Mouse (Mus musculus) kidney, embryonic 15.5 days (tissue): ENCODE results near the gene Tm9sf3. TPM values are rescaled to one million over a fixed set of nuclear protein-coding genes. Genes with fewer than 3 reads are reported as not detected.
"Not testable (repeated sequence)": the region's sequence is repeated elsewhere in the genome, so short reads cannot be mapped to it uniquely, and the experiment has no call there.

Experiments used
- ATAC-seq: fragments of 200-750 bp; cut with Nextera tagmentation; replicated peaks from 2 replicates; pipeline ENCODE4 v1.8.0; 2017; ENCODE audit warnings: moderate TSS enrichment; ENCODE audit not compliant: low FRiP score
- H3K27ac ChIP-seq: fragments of 300-500 bp; sonication (generic); 2 replicates; pipeline ENCODE4 v1.5.1; 2015; ENCODE audit warnings: mild to moderate bottlenecking, inconsistent platforms
- H3K27me3 ChIP-seq: fragments of 300-500 bp; sonication (generic); 2 replicates; pipeline ENCODE4 v1.6.1; 2015; ENCODE audit warnings: inconsistent platforms
- H3K36me3 ChIP-seq: fragments of 300-500 bp; sonication (generic); 2 replicates; pipeline ENCODE4 v1.6.1; 2015; ENCODE audit warnings: inconsistent platforms
- H3K4me1 ChIP-seq: fragments of 300-500 bp; sonication (generic); 2 replicates; pipeline ENCODE4 v1.6.1; 2015; ENCODE audit warnings: inconsistent platforms
- H3K4me2 ChIP-seq: fragments of 300-500 bp; sonication (generic); 2 replicates; pipeline ENCODE4 v1.6.1; 2015; ENCODE audit warnings: moderate library complexity, mild to moderate bottlenecking, inconsistent platforms
- H3K4me3 ChIP-seq: fragments of 300-500 bp; sonication (generic); replicated peaks from 2 replicates; pipeline ENCODE4 v1.5.1; 2015; ENCODE audit warnings: mild to moderate bottlenecking, inconsistent platforms
- H3K9ac ChIP-seq: fragments of 300-500 bp; sonication (generic); 2 replicates; pipeline ENCODE4 v1.6.1; 2015; ENCODE audit warnings: mild to moderate bottlenecking, inconsistent platforms
- H3K9me3 ChIP-seq: fragments of 300-500 bp; sonication (generic); replicated peaks from 2 replicates; pipeline ENCODE4 v1.6.1; 2016; ENCODE audit warnings: inconsistent platforms
- WGBS: fragments of 180-500 bp; shearing (Covaris S2); methylation state at CpG from one replicate; pipeline ENCODE4 v1.1.7; 2015; ENCODE audit warnings: mixed read lengths; 5-methylcytosine and 5-hydroxymethylcytosine counted together
- polyA plus RNA-seq: library from polyadenylated mRNA; unstranded; fragments of >200 nt; fragmentation: Nextera tagmentation; extraction: Ambion mirVana; gene quantifications from 2 replicates; pipeline ENCODE4 v1.2.1, GENCODE M21; 2015

The Tm9sf3 gene
- 137 and 149 TPM in 2 replicates for polyA plus RNA-seq

DNA sequence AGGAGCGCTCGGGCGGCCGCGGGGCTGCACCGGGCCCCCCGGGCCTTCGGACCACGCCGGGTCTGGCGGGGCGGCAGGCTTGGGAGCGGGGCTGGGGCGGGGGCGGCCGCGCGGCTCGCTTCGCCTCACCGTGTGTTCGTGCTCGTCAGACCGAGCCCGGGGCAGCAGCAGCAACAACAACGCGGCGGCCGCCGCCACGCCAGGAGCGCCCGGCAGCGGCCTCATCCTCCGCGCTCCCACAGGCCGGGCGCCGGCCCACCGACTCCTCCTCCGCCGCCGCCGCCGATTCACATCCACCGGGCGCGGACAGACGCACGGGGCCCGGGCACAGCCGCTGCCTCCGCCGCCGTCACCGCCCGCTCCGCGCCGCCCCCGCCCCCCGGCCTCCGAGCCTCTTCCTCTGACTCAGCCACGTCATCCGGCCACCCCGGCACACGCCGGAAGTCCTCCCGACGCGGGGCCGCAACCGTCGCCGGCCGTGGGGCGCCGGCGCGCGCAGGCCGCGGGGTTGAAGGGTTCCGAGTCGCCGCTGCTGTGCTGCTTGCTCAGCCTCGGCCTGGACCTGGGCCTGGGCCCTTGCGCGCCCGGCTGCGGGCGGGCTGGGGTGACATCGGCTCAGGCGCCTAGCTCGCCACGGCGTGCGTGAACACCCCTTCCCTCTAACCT is at the start of gene Tm9sf3:
Gene Tm9sf3 (minus strand): TSS at position 368 of the 666 bp plus-strand sequence.
- peak within 1 kb of the TSS; percentile 80 for H3K4me3 ChIP-seq
- H3K9me3 ChIP-seq: no peaks in the 10 kb centered on the region
- peak within 1 kb of the TSS; percentile 99 for H3K27ac ChIP-seq
- under 1% methylated on average over 69 of the region's 98 CpGs for whole genome bisulfite sequencing
- H3K36me3 ChIP-seq: 0 out of 2 replicates have a peak, but pooled peaks cover 7% of the 10 kb centered on the region
- peak within 1 kb of the TSS; percentile 97 for H3K9ac ChIP-seq
- ATAC-seq: peak; percentile 91
- H3K27me3 ChIP-seq: no peaks in the 10 kb centered on the region
- peaks cover 28% of the 10 kb centered on the region for H3K4me1 ChIP-seq
- peak within 1 kb of the TSS; percentile 67 for H3K4me2 ChIP-seq

DNA sequence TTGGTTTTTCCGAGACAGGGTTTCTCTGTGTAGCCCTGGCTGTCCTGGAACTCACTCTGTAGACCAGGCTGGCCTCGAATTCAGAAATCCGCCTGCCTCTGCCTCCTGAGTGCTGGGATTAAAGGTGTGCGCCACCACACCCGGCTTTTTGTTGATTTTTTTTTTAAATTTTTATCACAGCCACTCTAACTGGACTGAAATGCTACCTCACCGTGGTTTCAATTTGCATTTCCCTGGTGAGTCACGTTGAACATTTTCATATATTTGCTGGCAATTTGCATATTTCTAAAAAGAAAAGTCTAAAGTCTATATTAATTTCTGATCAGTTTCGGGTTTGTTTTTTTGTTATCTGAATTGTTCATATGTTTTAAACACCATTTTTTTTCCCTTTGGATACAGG is 48.8 kb upstream of the Tm9sf3 start:
- H3K27ac ChIP-seq, H3K36me3 ChIP-seq, H3K4me1 ChIP-seq, H3K9me3 ChIP-seq, H3K9ac ChIP-seq, ATAC-seq, H3K4me3 ChIP-seq, H3K4me2 ChIP-seq: not testable (repeated sequence)
- WGBS: 92% methylated on average over 8 of the region's 8 CpGs
- peaks cover 12% of the 10 kb centered on the region; the same call in 1 of the 2 replicates for H3K27me3 ChIP-seq

DNA sequence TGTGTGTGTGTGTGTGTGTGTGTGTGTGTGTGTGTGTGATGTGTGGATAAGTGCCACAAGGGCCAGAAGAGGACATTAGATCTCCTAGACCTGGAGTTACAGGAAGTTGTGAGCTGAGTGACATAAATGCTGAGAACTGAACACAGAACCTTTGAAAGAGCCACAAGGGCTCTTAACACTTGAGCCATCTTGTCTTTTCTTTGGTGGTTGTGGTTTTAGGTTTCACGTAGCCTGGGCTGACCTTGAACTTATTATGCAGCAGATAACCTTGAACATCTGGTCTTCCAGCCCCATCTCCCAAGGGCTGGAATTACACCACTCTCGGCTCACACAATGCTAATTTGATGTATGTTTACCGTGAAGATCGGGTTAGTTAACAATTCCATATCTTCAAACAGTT is 48.2 kb upstream of the Tm9sf3 start:
- WGBS: 76% methylated on average over 4 of the region's 4 CpGs

DNA sequence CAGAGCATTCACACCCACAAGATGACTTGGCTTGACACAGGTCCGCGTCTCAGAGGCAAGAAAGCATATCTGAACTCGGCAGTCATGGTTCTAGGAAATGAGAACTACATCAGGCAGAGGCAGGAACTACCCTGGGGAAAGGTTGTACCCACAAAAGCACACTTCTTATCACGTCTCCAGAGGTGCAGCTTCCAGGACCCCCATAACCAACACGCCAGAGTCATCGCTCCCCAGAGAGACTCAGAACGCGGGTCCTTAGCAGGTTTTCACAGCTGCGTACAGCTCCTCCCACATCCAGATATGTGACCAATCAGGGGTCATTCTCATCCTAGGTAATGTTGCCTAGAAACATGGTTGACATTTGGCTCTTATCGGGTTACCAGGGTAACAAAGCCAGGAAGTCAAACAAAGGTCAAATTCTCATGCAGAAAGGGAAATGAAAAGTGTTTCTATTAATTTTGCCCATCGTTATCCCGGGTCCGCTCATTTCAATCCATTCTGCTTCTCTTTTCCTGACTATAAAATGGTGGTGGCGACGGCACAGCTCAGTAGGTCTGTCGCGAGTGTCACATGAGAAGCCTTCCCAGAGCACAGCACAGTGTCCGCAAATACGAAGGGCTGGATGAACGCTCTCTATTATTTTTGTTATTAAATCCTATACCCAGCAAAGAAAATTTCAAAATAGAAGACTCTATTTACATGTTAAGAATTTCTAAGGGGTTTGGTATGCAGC is 47.3 kb upstream of the Tm9sf3 start:
- Histone ChIP-seq H3K4me3 (peak overlapping the region; percentile 36), H3K4me2 (peak overlapping the region; percentile 63), H3K9ac (no peak overlapping the region), H3K4me1 (peaks cover 9% of the 10 kb centered on the region; the same call in 1 of the 2 replicates), H3K27me3 (peaks cover 9% of the 10 kb centered on the region; the same call in 1 of the 2 replicates), H3K27ac (no peak overlapping the region), H3K9me3 (no peaks in the 10 kb centered on the region), H3K36me3 (no peaks in the 10 kb centered on the region)
- ATAC-seq: peak; percentile 60
- WGBS: 19% methylated on average over 20 of the region's 20 CpGs

More for the DNA sequence above, 48.2 kb upstream of the Tm9sf3 start:
- H3K27ac ChIP-seq: no peak overlapping the region
- no peak overlapping the region for H3K4me2 ChIP-seq
- no peak for ATAC-seq
- H3K36me3 ChIP-seq: no peaks in the 10 kb centered on the region
- H3K27me3 ChIP-seq: peaks cover 12% of the 10 kb centered on the region; the same call in 1 of the 2 replicates
- no peak overlapping the region for H3K4me3 ChIP-seq
- peaks cover 9% of the 10 kb centered on the region; the same call in 1 of the 2 replicates for H3K4me1 ChIP-seq
- H3K9me3 ChIP-seq: no peaks in the 10 kb centered on the region
- no peak overlapping the region for H3K9ac ChIP-seq

DNA sequence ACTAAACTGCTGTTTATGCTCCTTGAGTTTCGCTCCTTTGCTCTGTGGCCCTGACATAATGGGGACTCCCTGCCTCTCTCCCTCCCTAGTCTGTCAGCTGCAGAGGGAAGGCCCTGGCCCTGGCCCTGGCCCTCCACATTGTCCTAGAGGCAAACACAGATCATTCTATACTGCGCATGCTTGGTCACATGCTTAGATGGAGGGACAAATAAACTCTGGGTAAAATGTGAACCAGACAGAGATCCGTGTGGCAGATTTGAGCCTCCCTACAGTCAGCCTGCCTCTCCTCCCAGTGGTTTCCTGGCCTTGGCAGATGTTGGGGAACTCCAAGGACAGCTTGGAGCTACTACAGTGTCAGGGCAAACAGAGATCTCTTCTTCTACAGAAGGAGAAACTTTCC is 40.1 kb upstream of the Tm9sf3 start:
- ATAC-seq: 0 out of 2 replicates have a peak, but pooled peaks have one; percentile 25
- H3K4me1 ChIP-seq: peaks cover 27% of the 10 kb centered on the region
- no peaks in the 10 kb centered on the region for H3K9me3 ChIP-seq
- peaks cover 20% of the 10 kb centered on the region for H3K27me3 ChIP-seq
- peak overlapping the region; percentile 74 for H3K27ac ChIP-seq
- no peak overlapping the region for H3K9ac ChIP-seq
- no peak overlapping the region for H3K4me2 ChIP-seq
- H3K36me3 ChIP-seq: no peaks in the 10 kb centered on the region
- no peak overlapping the region for H3K4me3 ChIP-seq
- WGBS: 56% methylated on average over 3 of the region's 3 CpGs

DNA sequence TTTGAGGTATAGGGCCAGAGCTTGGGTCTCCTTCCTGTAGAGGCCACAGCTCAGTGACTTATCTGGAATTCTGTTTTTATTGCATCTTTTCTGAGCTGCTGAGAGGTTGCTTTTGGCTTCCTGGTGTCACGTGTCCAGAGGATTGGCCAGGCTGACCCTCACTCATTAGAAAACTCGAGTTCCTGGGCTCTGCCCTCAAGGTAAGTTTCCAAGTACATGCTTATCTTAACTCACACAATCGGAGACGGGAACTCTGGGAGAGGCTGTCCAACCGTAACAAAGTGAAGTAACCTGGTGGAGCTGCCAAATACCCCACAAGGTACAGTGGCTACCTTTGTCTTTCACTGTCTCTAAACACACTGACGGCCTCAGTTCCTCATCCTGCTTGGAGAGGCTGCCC is 39.6 kb upstream of the Tm9sf3 start:
- peaks cover 27% of the 10 kb centered on the region for H3K4me1 ChIP-seq
- no peak overlapping the region for H3K9ac ChIP-seq
- ATAC-seq: 0 out of 2 replicates have a peak, but pooled peaks have one; percentile 52
- H3K4me3 ChIP-seq: no peak overlapping the region
- 38% methylated on average over 6 of the region's 6 CpGs for WGBS
- no peaks in the 10 kb centered on the region for H3K36me3 ChIP-seq
- no peaks in the 10 kb centered on the region for H3K9me3 ChIP-seq
- H3K4me2 ChIP-seq: no peak overlapping the region
- H3K27ac ChIP-seq: peak overlapping the region; percentile 74
- H3K27me3 ChIP-seq: peaks cover 20% of the 10 kb centered on the region

DNA sequence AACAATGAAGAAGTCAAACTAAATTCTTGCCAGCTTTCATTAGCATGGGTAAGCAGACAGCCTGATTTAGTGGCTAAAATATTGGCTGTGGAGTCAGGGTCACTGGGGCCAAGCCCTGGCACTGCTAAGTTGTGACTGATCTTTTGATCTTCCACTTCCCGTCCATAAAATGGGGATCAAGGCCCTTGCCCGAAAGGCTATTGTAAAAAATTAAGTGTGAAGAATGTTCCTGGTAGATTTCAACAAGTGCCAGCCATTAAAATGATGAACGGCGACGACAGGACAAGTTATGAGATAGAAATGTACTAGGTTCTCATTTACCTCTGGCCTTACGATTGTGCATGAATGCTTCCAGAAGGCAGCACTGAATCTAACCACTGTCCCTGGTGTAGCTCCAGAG is 38.1 kb upstream of the Tm9sf3 start:
- Histone ChIP-seq H3K27me3 (peaks cover 30% of the 10 kb centered on the region), H3K36me3 (no peaks in the 10 kb centered on the region), H3K9me3 (no peaks in the 10 kb centered on the region), H3K9ac (no peak overlapping the region), H3K4me1 (peaks cover 30% of the 10 kb centered on the region), H3K4me2 (no peak overlapping the region), H3K27ac (no peak overlapping the region), H3K4me3 (no peak overlapping the region)
- no peak for ATAC-seq
- WGBS: 24% methylated on average over 6 of the region's 6 CpGs

DNA sequence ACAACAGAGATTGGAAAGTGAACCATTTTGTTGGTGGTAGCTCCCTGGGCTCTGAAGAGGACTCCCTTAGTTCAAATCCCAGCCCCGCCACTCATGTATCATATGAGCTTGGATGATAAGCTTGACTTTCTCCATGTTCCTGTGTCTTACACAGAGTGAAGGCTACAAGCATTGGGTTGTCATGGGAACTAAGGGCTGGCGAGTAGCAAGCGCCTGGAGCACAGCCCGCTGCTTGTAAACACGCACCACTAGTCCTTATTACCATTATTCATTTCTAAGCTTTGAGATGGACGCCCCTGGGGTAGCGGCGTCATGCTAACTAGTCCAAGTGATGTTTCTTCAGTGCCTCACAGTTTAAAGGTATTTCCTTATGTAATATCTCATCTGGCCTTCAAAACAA is 35.6 kb upstream of the Tm9sf3 start:
- peaks cover 30% of the 10 kb centered on the region for H3K27me3 ChIP-seq
- no peak overlapping the region for H3K27ac ChIP-seq
- no peak for ATAC-seq
- H3K4me3 ChIP-seq: no peak overlapping the region
- H3K9me3 ChIP-seq: no peaks in the 10 kb centered on the region
- H3K9ac ChIP-seq: no peak overlapping the region
- no peaks in the 10 kb centered on the region for H3K36me3 ChIP-seq
- peaks cover 30% of the 10 kb centered on the region for H3K4me1 ChIP-seq
- H3K4me2 ChIP-seq: no peak overlapping the region
- 86% methylated on average over 8 of the region's 8 CpGs for WGBS

DNA sequence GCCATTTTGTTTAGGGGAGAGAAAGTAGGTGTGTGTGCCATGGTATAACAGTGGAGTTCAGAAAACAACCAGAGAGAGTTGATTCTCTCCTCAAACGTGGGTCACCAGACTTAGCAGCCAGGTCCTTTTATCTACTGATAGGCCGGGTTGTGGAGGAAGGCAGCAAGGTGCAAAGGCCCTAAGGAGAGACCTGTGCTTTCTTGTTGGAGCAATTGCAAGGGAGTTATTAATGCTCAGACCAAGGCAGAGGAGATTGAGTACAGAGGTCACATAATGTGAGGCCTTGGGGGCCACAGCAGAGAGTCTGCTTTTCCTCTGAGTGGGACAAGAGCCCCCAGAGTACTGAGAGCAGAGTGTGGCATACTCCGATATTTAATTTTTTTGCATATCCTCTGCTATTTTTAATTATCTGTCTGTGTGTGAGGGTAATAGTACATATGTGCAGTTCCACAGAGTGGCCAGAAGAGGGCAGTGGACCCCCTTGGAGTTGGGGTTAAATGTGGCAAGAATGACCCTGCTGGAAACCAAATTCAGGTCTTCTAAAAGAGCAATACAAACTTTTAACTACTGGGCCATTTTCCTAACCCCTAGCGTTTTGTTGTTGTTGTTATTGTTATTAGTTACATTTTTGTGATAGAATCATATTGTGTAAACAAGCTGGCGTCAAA is 27.3 kb upstream of the Tm9sf3 start:
- no peak overlapping the region for H3K4me3 ChIP-seq
- 65% methylated on average over 5 of the region's 5 CpGs for WGBS
- H3K9ac ChIP-seq: no peak overlapping the region
- peaks cover 10% of the 10 kb centered on the region; the same call in 1 of the 2 replicates for H3K4me1 ChIP-seq
- H3K9me3 ChIP-seq: no peaks in the 10 kb centered on the region
- H3K4me2 ChIP-seq: no peak overlapping the region
- H3K27me3 ChIP-seq: peaks cover 9% of the 10 kb centered on the region; the same call in 1 of the 2 replicates
- H3K27ac ChIP-seq: no peak overlapping the region
- no peak for ATAC-seq
- no peaks in the 10 kb centered on the region for H3K36me3 ChIP-seq

DNA sequence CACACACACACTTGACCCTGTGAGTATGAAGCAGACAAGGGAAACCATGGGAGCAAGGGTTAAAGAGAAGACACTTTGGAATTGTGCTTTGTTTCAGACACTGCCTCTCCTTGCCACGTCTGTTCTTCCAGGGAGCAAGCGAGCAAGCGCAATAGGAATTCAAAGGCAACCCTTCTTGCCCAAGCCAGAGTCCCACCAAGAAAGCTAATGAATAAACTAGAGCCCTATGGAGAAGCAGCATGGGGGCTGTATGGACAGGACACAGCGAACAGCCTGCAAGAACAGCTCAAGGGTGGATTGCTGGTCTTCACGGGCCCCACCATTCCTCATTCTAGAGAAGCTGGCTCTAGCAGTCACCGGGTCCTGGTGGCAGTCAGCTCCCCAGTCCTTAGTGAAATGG is 24.8 kb upstream of the Tm9sf3 start:
- Histone ChIP-seq H3K4me3 (no peak overlapping the region), H3K9ac (no peak overlapping the region), H3K27ac (no peak overlapping the region), H3K36me3 (no peaks in the 10 kb centered on the region), H3K4me1 (peaks cover 16% of the 10 kb centered on the region; the same call in 1 of the 2 replicates), H3K9me3 (no peaks in the 10 kb centered on the region), H3K4me2 (peak overlapping the region; percentile 27), H3K27me3 (peaks cover 15% of the 10 kb centered on the region; the same call in 1 of the 2 replicates)
- 58% methylated on average over 6 of the region's 6 CpGs for WGBS
- ATAC-seq: no peak

DNA sequence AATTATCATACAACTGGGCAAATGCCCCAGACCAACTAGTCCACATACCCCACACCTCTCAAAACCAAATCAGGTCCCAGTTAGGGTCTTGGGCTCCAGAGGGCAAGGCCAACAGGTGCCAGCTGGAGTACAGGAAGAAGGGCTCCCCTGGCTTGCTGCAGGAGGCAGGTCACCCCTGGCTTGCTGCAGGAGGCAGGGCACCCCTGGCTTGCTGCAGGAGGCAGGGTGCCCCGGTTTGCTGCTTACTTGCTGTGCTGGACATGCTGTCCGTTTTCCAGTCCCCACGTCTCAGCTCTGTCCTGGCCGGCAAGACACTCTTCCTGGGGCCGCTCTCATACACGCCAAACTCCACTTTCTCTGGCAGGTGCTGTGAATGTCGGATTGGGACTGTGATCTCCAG is 23.4 kb upstream of the Tm9sf3 start:
- H3K4me1 ChIP-seq: peaks cover 16% of the 10 kb centered on the region; the same call in 1 of the 2 replicates
- no peak for ATAC-seq
- H3K4me3 ChIP-seq: no peak overlapping the region
- no peaks in the 10 kb centered on the region for H3K36me3 ChIP-seq
- WGBS: 80% methylated on average over 7 of the region's 7 CpGs
- no peak overlapping the region for H3K9ac ChIP-seq
- no peak overlapping the region for H3K4me2 ChIP-seq
- no peak overlapping the region for H3K27ac ChIP-seq
- peaks cover 15% of the 10 kb centered on the region; the same call in 1 of the 2 replicates for H3K27me3 ChIP-seq
- H3K9me3 ChIP-seq: no peaks in the 10 kb centered on the region

DNA sequence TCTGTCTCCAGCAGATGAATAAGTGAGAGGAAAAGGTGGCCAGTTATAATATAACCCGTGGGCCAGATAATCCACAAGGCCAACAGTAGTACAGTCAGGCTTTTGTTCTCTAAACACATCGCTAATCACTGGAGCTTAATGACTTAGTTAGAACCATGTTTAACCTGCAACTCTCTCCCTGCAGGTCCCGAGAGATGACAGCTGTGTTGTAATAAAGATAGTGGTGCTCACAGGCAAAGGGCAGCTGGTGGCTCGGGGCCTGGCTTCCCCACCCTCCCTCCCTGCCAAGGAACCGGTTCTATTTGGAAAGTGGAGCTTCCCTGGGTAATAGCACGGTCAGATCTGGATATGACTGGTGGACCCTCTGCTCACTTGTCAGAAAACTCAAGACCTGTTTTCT is 20.7 kb upstream of the Tm9sf3 start:
- H3K27ac ChIP-seq: no peak overlapping the region

More for the DNA sequence above, 20.7 kb upstream of the Tm9sf3 start:
- H3K9me3 ChIP-seq: no peaks in the 10 kb centered on the region
- no peak overlapping the region for H3K9ac ChIP-seq
- WGBS: 36% methylated on average over 6 of the region's 6 CpGs
- no peaks in the 10 kb centered on the region for H3K36me3 ChIP-seq
- no peak overlapping the region for H3K4me2 ChIP-seq
- no peak for ATAC-seq
- peaks cover 16% of the 10 kb centered on the region; the same call in 1 of the 2 replicates for H3K4me1 ChIP-seq
- H3K4me3 ChIP-seq: no peak overlapping the region
- peaks cover 15% of the 10 kb centered on the region; the same call in 1 of the 2 replicates for H3K27me3 ChIP-seq
